Mouse (Mus musculus) thymus, adult 18-20 months (tissue): ENCODE measurements around the gene Gjd3.
"Not testable (repeated sequence)": the region's sequence is repeated elsewhere in the genome, so short reads cannot be mapped to it uniquely, and the experiment has no call there.

Experiments
- DNase-seq, 2 experiments: peaks; one replicate each; pipeline ENCODE4 v3.0.0; 2022; ENCODE audit warnings: mixed read lengths in 2 of 2

Gene Gjd3

GRCm38 (mm10) chr11:98982773-98983133, at the start of gene Gjd3:
Gjd3 (minus strand) TSS chr11:98983016.
- no peak for DNase-seq

DNA sequence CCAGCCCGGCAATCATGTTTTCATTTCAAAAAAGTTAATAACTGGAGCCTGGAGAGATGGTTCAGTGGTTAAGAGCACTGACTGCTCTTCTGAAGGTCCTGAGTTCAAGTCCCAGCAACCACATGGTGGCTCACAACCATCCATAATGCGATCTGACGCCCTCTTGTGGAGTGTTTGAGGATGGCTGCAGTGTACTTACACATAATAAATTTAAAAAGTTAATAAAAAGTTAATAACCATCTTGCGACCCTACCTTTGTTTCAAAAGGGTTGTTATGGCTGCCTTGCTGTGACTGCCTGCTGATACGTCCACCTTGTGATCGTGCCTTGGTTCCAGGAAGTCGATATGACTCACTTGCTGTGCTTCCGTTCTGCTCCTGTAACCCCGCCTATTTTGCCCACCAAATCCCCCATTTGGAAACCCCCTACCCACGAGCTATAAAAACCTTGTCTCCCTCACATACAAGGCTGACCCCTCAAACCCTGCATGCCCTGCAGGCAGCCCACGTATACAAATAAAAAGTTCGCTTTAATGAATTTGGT, 44.2 kb upstream of the Gjd3 start:
- no peak for DNase-seq

DNA sequence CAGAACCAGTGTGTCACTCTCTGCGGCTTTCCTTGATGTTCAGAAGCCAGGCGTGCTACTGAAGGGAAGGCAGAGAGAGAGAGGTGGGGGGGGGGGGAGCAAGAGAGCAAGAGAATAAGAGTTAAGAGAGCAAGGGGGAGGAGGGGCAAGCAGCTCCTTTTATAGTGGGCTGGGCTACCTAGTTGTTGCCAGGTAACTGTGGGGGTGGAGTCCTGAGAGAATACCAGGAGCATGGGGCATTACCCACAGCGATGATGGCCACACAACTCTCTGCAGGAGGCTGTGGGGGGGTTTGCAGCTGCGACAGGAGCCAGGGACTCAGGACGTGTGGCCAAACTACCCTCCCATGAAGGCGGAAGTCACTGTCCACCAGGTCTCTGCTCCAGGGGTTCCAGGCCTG, 43.1 kb upstream of the Gjd3 start:
- peak in 1 of 2 experiments; percentile 23 for DNase-seq

DNA sequence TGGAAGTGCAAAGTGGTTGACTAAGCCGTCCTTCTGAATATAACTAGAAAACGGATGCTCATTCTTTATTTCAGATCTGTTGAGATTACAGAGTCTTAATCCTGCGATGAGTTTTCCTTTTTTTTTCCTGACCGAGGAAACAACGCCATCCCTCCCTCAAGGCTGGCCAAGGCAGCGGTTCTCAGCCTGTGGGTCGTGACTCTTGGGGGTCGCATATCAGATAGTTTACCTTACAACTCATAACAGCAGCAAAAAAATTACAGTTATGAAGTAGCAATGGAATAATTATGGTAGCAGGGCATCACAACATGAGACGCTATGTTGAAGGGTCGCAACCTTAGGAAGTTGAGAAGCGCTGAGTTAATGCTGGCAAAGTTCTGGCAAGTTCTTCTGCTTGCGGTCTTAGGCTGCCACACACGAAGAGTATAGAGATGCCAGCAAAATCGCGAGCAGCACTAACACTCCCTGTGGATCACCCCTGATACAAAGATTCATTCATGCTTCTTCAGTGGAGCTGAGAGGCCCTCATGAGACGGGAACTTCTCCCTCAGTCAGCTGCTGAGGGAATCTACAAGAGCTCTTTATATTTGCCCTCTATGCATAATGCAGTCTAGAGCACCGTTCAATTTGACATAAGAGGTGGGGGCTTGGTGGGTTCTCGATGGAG, 41.8 kb upstream of the Gjd3 start:
- DNase-seq = no peak

- DNase-seq = peak; percentile 76 to 92
These were observed 41.0 kb upstream of the Gjd3 start, which contains the start of gene Top2a for GRCm38 (mm10) chr11:99023500-99024467. Top2a (minus strand) TSS chr11:99024189.

GRCm38 (mm10) chr11:99023094-99023493, 40.3 kb upstream of the Gjd3 start:
- no peak for DNase-seq

DNA sequence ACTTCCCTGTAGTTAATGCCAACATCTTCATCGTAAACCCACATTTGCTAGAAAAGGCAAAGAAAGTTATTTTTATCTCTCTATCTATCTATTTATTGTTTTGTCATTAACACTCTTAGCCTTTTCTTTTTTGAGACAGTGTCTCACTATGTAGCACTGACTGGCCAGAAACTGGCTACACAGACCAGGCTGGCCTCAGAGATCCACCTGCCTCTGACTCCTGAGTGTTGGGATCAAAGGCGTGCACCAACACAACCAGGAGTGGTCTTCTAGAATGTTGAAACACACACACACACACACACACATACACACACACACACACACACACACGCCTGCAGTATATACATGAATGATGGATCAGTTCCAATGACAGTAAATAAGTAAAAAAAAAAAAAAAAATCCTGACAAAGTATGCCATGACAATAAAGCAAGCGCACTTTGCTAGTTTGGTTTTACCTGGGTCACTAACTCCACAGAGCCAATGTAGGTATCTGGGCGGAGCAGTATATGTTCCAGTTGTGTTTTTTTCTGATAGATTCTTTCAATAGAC, 39.6 kb upstream of the Gjd3 start:
- DNase-seq = no peak

DNA sequence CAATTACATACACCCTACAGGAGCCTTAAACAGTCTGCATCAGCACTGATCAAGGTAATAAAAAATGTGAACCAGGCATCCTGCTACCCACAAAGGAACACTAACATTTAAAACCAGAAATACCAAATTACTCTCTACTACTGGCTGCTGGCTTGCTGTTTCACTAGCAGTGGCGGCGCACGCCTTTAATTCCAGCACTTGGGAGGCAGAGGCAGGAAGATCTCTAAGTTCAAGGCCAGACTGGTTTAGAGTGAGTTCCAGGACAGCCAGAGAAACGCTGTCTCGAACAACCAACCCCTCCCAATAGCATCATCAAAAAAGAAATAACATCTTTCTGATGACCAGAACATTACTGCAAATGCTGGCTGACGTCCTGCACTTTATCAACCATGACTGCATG, 37.0 kb upstream of the Gjd3 start:
- DNase-seq = no peak

- DNase-seq = no peak
These were observed 31.0 kb upstream of the Gjd3 start for GRCm38 (mm10) chr11:99013856-99014255.

GRCm38 (mm10) chr11:99010706-99011105, 27.9 kb upstream of the Gjd3 start:
- no peak for DNase-seq

DNA sequence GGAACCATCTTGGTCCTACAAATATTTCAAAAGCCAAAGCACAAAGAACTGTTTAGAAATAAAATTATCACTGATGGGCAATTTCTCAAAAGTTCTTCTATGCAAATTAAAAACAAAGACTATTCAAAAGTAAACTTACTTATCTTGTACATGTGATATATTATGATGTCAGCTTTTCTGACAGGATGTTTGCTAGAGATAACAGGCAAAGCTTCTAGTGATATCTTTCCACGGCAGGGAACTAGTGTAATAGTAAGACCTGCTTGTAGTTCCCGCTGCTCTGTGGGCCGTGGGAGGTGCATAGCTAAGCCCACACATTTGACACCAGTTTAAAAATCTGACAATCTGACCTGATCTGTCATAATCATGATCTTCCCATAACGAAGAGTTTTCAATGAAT, 27.3 kb upstream of the Gjd3 start:
- DNase-seq = no peak

- DNase-seq = no peak
These were observed 24.0 kb upstream of the Gjd3 start for GRCm38 (mm10) chr11:99006788-99007187.

DNA sequence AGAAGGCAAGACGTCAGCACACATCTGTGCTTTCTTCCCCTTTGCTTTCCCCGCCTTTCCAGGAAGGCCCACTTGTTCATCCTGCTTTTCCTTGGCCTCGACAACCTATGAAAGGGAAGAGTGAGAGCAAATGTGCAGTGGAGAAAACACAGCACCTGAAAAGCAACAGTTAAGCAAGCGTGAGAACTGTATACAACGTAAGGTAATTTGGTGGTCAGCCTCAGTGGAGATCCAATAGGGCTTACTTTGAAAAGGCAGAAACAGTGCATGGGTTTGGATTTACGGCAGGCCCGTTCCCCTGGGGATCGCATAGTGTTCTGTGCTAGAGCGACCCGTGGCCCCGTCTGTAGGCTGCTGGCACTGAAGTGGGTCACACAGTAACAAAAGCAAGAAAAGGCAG, 16.4 kb upstream of the Gjd3 start:
- no peak for DNase-seq

GRCm38 (mm10) chr11:98998776-98999175, 16.0 kb upstream of the Gjd3 start:
- DNase-seq = no peak

- DNase-seq = no peak
These were observed 14.8 kb upstream of the Gjd3 start for GRCm38 (mm10) chr11:98997659-98998058.

GRCm38 (mm10) chr11:98995987-98996386, 13.2 kb upstream of the Gjd3 start:
- no peak for DNase-seq

DNA sequence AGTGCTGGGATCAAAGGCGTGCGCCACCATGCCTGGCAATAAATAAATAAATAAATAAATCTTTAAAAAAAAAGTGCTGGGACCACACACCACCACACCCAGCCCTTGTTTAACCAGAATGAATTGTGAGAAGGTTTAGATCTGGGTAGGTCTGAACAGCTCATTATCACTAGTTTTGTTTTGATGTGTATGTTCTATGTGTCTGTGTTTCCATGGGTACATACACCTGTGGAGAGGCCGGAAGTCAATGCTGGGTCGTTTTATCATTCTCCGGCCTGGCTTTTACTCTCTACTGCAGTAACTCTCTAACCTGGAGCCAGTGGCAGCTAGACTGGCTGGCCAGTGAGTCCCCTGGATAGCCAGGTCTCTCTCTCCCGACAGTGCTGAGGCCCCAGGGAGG, 8.1 kb upstream of the Gjd3 start:
- no peak for DNase-seq

GRCm38 (mm10) chr11:98988260-98988659, 5.4 kb upstream of the Gjd3 start:
- not testable (repeated sequence) for DNase-seq

DNA sequence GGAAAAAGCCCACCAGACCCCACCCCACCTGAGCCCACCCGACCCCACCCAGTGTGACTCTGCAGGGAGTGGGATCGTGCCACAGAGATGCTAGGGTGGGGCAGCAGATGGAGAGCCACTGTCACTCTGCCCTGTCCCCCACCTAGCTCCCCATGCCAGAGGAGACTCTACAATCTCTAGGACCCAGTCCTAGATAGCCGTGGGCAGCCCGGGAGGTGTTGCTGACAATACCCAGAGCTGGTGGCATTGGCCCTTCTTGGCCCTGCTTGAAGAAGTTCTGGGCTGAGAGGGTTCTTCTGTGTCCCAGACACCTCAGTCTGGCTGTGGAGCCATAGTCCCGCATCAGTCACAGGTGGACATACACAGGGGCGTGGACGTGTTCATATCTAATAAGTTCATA, 2.7 kb upstream of the Gjd3 start:
- DNase-seq = no peak

DNA sequence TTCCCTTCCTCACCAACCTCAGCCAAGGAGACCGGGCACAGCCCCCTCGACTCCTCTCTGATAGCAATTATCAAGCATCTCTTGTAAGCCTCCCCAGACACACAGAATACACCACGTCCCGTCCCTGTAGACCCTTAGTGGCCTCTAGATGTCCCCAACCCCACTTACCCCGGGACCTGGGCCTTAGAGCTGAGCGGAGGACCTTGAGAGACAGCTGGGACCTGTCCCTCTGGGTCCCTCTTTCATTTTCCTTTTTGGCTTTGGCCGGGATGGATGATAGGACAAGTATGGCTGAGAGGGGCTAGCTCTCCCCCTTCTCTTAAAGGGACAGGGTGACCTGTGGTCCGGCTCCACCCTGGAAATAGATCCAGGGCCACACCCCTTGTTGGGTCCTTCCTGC, 735 bp upstream of the Gjd3 start:
- no peak for DNase-seq

DNA sequence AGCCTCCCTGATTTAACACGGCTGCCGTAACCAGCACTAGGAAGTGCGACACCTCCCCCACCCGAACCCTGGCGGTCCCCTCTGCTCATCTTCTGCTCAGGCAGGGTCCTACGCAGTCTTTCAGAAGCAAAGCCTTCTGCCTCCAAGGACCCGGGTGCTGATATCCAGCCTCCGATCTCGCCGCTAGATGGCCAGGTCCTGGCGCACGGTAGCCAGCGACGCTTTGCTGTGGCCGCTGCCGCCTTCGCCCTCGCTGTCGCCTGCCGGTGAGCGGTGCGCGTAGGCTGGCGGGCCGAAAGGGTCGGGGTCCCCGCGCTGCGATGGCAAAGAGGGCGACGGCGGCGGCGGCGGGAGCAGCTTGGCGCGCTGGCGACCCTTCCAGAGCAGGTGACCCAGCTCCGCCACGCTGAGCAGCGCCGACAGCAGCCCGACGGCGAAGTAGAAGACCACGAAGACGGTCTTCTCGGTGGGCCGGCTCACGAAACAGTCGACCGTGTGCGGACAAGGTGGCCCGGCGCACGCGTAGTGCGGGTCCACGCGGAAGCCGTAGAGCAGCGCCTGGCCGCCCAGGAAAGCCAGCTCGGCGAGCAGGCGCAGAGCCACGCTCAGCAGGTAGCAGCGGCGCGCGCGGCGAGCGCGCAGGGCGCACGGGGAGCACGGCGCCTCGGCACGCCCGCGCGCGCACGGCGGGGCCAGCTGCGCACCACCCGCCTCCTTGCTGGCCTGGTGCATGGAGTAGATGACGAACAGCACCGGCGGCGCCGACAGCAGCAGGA, 631 bp downstream of the Gjd3 start:
- no peak for DNase-seq

DNA sequence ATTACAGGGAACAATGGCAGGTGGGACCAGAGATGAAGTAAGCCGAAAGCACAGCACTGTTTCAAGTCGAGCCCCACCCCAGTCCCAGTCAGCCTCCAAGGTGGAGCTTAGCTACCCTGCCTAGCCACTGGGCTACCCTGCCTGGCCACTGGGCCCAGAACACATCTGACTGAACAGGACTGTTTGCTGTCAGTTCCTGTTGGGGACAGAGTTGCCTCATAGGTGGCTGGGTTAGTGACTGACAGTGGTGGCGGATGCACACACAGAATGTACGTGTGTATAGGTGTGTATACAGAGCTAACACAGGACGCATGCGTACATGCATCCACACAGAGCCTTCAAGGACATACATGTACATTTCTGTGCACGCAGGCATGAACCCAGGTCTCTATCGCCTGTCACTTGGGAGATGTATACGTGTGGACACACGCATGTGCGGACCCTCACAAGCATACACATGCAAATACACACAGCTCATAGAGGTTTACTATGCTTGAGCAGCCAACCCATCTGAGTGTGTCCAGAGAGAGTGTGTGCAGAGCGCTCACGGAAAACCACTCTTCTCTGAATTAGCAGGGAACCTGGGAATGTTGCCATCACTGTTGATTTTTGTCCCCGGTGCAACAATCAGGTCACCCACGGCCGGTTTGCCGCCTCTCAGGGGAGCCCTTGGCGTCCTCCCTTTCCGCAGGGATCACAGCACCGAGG, 1.4 kb downstream of the Gjd3 start:
- DNase-seq = no peak
